Mouse (Mus musculus): ENCODE measurements around the gene Rps6kb1. TPM values are rescaled to one million over a fixed set of nuclear protein-coding genes. Genes with fewer than 3 reads are reported as not detected.

The Rps6kb1 gene
- polyA plus RNA-seq (2012; rRNA removed): 5.7 and 6.6 TPM in 2 replicates

DNA sequence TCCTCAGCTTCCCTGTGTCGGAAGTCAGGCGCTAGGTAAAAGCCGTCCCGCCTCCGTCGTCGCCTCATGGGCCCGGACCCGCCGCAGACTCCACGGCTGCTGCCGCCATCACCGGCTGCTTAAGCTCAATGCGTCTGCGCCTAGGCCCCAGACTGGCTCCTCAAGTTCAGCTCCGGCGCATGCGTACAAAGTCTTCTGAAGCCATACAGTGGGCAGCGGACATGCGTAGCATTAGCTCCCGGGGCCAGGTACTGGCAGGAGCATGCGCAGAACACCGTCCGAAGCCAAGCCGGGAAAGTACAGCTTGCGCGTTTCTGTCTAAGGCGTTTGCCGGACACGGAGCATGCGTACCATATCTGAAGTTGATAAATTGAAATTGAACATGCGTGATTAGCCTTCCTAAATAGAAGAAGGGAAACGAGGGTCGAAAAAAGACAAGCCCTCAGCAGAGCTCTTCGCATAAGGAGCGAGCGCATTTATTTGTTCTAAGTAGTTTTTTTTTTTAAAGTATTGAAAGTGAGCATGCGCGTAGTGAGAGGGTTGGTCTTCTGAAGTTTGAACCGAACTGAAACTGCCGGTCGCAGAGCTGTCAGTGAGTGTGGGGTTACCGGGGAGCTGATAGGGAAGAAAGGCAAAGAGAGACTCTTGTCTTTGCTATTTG, at the start of gene Rps6kb1, which contains the start of gene Tubd1:
Gene Rps6kb1 (minus strand): TSS at position 167 of the 661 bp plus-strand sequence.
Gene Tubd1 (plus strand): TSS at position 353 of the 661 bp plus-strand sequence.
- WGBS: under 1% methylated on average over 43 of the region's 43 CpGs
- DNase-seq (ENCODE audit: low read depth, low spot score): peak; percentile 99

DNA sequence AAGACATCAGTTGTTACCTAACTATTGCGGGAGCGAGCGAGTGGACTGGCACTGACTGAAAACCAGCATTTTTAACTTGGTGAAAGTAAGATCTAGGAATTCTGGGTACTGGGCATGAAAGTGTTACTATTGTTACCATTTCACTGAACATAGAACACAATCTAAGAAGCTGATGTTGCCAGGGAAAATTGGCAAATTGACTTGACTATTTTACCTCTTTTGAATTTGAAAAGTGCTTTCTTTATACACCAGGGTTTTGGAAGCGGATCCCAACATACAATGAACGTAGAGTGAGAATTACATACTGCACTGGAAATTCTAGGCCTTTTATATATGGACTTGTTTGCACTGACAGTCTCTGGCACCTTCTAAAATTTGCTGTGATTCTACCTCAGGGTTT, 48.8 kb upstream of the Rps6kb1 start:
- WGBS: 65% methylated on average over 5 of the region's 5 CpGs
- no peak for DNase-seq (ENCODE audit: low read depth, low spot score)

DNA sequence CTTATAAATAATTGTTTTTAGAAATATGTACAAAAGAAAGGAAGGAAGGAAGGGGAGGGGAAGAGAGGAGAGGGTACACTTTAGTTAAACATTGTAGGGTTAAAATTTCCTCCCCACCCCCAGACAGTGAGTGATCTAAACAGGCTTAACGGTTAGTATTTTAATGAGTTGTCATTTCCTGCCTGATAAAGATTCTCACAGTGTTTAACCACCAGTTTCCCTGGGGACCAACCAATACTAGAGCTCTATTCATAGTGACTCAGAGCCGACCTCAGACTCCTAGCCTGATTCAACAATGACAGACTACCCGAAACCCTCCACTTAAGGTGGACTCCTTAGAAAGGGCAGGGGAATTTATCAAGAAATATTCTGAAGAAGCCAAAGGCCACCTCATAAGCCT, 48.4 kb upstream of the Rps6kb1 start:
- 13% methylated on average over 3 of the region's 3 CpGs for WGBS
- no peak for DNase-seq (ENCODE audit: low read depth, low spot score)

DNA sequence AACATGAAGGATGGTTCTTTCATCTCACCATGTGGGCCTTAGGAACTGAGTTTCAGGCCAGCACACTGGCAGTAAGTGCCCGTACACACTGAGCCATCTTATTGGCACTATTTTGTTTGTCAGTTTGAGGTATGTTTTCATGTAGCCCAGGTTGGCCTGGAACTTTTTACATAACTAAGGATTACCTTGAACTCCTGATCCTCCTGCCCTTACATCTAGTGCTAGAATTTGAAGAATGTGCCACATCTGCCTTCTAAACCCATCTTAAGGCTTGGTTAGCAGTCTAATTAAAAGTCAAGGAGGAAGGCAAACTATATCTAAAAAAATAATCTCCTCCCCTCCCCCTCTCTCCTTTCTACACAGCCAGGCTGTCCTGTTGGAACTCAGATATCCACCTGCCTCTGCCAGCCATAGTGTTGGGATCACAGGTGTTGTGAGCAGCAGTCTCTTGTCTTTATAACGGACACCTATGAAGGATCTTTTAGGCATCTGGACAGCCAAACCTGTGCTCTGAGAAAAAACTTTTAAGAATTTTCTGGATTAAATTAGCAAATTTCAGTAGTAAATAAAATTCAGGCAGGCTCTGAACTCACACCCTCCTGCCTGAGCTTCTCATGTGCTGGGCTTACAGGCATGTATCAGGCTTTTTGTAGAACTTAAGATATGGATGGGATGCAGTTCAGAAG, 47.5 kb upstream of the Rps6kb1 start:
- DNase-seq (ENCODE audit: low read depth, low spot score): no peak
- WGBS: 66% methylated on average over 2 of the region's 2 CpGs

DNA sequence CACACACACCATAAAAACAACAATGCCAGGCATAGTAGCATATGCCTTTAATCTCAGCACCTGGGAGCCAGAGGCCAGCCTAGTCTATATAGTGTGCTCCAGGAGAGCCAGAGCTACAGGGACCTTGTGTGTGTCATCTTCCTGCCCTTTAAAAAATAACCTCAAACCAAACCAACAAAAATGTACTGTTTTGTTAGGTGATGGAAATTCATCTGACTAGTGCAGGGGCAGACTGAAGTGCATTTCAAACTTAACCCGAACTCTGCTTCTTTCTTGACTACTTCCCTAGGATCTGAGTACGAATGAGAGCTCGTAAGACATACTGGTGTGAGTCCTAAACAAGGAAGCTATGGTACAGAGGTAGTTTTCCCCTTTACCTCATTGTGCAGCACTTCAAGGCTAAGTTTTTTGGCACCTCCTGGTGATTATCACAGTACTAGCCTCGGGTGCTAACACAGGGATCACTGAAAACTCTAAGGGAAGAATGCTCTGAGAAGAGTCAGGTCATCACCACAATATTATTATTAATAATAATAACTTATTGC, 46.8 kb upstream of the Rps6kb1 start:
- DNase-seq (ENCODE audit: low read depth, low spot score): no peak
- WGBS: 30% methylated on average over 4 of the region's 4 CpGs

DNA sequence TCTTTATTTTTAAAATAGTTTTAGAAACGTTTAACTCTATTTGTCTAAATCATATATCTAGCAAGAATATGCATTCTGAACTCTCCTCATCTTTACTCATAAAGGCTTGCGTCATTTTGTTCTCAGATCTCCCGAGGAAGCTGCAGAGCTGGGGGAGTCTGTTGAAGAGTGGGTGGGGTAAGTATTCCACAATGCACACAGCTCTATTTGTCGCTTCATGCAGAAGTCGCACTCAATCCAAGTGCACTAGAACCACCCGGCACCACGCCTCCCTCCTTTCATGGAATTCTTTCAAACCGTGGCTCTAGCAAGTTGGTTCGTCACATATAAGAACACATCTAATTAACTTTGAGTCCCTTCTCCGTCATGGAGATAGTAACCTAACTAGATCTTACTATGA, 46.0 kb upstream of the Rps6kb1 start:
- 64% methylated on average over 10 of the region's 10 CpGs for WGBS
- DNase-seq (ENCODE audit: low read depth, low spot score): no peak

DNA sequence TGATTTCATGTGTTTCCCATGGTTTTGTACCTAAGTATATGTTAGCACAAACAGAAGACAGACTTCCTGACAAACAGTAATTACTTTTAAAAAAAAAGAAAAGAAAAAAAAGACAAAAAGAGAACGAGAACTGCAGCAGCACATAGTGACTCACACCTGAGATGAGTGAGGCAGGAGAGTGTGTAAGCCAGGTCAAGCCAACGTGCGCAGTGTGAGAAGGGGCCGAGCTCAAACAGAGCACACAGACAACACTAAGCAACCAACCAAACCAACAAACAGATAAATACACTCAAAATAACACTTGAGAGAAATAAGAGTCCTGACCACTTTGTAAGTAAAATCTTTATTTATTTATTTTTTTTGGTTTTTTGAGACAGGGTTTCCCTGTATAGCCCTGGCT, 45.5 kb upstream of the Rps6kb1 start:
- DNase-seq (ENCODE audit: low read depth, low spot score): no peak
- 65% methylated on average over 4 of the region's 4 CpGs for WGBS

DNA sequence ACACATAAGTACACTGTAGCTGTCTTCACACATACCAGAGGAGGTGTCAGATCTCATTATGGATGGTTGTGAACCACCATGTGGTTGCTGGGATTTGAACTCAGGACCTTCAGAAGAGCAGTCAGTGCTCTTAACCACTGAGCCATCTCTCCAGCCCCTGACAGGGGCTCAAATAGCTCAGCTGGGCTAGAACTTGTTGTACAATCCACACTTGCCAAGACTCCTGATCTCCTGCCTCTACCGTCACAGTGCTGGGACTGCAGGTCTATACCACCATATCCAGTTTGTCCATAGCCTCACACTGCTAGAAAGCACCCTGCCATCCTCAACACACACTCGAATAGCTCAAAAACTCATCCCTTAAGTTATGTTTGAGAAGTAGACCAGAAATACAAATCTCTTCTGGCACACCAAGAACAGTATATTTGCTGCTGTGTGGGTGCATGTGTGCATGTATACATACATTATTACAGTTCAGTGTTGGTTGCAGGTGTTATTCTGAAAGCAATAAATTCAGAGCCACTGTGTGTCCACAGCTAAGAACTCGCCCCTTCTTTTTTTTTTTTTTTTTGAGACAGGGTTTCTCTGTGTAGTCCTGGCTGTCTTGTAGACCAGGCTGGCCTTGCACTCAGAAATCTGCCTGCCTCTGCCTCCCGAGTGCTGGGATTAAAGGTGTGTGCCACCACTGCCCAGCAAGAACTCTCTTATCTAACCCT, 44.1 kb upstream of the Rps6kb1 start:
- no peak for DNase-seq (ENCODE audit: low read depth, low spot score)
- 61% methylated on average over 4 of the region's 4 CpGs for WGBS

DNA sequence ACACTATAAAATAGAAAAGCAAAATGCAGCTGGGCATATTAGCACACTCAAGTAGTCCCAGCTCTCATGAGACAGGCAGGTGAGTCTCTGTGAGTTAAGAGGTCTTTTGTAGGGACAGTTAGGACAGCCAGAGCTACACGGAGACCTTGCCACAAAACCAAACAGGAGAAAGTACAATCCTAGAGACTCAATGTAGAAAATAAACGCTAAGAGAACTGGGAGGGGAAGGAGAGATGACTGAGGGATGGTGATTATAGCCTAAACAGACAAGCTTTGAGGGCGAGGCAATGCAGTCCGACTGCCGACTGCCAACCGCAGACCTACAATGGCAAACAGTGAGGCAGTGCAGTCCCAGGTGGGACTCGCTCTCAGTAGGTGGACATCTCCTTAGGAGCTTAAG, 43.2 kb upstream of the Rps6kb1 start:
- no peak for DNase-seq (ENCODE audit: low read depth, low spot score)
- 11% methylated on average over 7 of the region's 7 CpGs for WGBS

DNA sequence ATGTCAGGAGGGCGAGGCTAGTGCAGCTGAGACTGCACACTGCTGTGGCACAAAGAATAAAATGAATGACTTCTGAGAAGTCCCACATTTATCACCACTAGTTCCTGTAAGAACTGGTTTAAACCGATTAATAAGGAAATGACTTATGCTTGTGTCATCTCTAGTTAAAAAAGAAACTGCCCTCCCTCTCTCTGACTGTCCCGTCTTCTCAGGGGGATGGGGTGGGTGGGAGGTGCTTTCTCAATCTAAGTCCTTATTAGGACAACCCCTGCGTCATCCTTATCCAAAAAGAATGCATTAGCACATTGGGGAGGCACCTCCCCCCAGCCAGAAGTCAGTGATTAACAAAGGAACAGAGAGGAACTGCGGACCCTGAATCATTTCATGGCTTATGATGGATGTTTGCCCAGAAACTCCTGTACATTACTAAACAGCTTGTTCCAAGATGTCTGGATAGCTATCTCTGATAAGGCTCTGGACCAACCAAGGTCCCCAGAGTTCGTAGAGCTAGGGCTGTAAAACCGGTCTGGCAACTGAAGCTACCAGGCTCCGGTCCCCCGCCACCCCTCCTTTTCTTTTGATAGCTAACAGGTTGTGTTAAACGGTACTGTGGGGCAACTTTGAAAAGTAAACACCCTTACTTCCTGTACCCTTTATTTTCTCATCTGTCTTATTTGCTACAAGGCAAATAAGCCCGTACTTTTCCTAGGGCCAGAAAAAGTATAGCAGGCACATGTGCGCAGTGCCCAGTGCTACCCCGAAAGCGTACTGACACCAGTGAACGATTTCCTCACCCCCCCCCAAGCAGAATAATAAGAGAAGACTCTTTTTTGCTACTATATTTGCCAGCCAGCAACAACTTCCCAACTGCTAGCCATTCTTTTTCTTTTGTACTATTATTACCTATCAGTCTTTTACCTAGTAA, 42.5 kb upstream of the Rps6kb1 start:
- DNase-seq (ENCODE audit: low read depth, low spot score): no peak
- under 1% methylated on average over 15 of the region's 15 CpGs for WGBS

DNA sequence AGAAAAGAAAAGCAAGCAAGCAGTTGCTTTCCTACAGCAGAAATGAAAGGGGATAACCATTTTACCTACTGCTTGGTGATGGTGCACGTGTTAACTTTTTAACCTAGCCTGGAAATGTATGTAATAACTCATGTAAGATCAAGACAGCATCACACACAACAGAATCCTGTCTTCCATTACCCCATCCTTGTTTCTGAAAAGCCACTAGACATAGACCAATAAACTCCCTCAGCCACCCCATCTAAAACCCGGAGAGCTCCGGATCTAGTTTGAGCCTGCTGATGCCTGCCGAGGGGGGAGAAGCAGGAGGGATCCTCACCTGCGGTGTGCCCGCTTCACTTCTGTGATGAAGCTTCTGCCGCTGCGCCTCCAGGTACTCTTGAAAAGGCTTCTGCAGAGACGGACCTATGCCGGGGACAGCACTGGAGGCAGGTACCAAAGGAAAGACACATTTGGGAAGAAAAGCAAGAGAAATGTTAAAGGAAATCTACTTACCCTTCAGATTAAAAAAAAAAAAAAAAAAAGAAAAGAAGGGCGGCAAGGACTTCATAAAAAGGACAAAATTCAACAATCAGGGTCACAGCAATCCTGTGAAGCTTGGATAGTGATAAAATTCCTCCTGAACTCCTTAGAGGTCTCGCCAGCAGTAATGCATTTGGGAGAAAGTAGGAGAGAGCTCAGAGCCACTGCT, 41.7 kb upstream of the Rps6kb1 start:
- WGBS: 1% methylated on average over 12 of the region's 12 CpGs
- DNase-seq (ENCODE audit: low read depth, low spot score): no peak

DNA sequence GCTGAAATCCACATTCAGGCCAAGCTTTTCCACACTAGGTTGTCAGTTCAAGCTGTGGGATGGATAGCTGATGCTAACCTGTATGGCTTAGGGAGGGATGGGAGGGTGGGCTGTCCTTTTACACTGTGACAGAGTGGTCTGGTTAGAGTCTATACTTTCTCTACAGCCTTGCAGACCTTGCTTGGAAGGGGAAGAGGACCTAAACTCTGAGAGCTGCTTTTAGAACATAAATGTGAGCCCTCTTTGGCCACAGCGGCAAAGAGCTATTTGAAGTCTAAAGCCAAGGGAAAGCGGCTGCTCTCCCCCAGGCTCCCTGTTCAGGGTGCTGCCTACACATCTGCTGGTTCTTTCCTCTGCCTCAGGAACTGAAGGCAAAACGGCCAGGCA, 41.0 kb upstream of the Rps6kb1 start:
- WGBS: 2% methylated on average over 3 of the region's 3 CpGs
- DNase-seq (ENCODE audit: low read depth, low spot score): no peak

DNA sequence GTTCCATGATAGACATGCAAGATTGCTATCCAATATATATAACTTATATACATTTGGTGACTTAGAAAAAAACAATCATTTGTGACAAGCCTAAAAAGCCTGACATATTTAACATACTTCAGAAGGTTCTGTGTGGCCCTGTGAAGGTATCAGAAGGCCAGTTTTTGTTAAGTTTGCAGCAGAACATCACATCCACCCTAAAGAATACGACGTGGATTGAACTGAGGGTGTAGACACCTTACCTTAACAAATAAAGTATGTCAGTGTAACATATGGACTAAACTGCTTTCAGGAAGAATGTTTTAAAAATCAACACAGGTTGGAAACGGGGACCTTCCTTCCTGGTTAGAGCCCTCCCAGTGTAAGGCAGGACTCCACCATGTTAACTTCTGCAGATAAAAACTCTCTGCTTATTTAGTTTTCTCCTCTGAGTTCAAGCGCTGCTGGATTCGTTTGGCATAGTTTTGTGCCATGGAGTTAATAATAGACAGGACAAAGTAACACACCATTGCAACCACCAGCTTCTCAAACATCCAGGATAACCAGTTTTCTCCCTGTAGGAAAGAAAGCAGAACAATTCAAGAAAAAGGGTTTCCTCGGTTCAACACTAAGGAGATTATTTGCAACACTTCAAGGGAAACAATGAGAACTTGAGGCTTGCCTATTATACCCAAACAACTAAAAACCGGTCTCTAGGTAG, 40.4 kb upstream of the Rps6kb1 start:
- WGBS: 9% methylated on average over 7 of the region's 7 CpGs
- DNase-seq (ENCODE audit: low read depth, low spot score): no peak

DNA sequence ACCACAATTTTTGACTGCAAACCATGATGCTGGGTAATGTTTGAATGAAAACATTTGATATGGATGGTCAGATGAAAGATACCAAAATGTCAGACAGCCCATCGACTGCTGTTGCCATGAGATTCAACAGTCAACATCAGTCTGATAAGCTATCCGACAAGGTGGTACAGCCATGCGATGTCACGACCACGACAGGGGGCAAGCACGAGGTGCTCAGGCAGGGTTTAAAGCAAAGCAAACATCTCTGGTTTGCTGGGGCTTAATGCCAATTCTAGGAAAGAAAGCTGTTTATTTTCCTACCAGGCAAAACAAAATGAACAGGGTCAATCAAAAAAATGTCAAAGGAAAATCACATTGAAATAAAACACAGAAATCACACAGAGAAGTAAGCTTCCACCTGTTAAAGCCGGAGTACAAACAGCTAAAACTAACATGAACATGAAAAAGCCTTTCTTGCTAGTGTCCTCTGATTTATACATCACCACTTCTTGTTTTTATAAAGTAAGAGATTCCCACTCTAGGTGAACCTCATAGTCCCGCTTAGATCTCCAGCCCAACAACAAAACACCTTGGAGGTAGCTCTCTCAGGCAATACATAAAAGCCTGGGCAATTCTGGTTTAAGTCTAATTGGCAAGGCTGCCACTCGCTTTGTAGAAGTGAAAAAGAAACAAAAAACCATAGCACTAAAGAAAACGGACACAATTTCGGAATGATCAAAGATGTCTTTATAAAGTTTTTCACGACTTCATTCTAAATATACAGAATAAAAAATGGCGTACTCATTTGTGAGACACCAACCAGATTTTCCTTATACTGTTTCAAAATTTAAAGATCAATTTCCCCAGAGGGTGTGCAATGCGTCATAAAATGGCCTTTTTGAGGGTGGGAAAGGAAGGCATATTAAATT, 39.6 kb upstream of the Rps6kb1 start:
- whole genome bisulfite sequencing: 16% methylated on average over 14 of the region's 14 CpGs

DNA sequence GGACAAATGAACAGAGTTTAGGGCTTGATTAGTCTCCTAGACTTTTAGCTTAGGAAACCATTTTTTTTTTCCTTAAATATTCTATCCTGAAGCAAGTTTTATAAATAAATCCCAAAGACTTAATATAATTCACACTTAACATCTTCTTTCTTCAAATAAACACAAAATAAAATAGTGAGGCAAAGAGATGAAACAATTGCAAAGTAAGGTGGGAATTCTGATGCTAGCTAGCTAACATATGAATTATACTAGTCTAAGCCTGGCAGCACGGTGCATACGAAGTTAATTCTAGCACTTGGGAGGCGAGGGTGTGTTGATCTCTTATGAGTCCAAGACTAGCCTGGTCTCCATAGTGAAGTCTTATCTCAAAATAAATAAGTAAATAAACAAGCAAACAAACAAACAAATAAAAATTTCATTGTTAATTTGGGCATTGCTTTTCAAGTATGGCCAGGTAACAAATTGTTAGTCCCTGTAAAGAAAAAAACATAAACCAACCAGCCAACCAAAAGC, 38.8 kb upstream of the Rps6kb1 start:
- DNase-seq (ENCODE audit: low read depth, low spot score): no peak
- WGBS: 30% methylated on average over 3 of the region's 3 CpGs

More for the DNA sequence above, 39.6 kb upstream of the Rps6kb1 start:
- DNase-seq (ENCODE audit: low read depth, low spot score): no peak

DNA sequence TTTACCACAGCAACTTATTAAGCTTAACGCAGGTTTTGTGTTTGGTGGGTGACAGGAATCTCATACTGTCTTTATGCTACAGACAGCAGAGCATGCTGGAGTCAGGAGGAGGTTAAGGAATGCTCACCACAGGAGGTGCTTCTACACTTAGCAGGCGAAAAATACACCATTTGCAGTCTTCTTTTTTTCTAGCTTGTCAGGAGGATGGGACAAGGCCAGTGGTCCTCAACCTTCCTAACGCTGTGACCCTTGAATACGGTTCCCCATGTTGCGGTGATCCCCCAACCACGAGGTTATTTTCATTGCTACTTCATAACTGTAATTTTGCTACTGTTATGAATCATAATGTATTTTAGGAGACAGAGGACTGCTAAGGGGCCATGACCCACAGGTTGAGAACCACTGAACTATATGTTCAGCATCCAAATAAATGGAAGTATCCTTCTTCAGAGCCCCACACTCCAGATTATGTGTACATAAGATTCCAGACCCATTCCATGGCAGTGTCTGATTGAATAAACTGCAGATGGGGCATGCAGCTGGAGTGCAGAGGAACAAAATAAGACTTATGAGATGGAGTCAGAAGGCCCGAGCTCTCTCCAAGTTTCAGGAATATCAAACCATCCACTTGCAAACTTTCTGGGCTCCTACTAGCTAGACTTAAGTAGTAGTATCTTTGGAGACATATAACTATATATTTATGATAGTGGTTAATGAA, 38.1 kb upstream of the Rps6kb1 start:
- no peak for DNase-seq (ENCODE audit: low read depth, low spot score)
- 36% methylated on average over 7 of the region's 7 CpGs for WGBS
